Mouse (Mus musculus) cortical plate, adult 2 months (tissue): ENCODE data around the gene Olfr148.

ENCODE experiments used
- CTCF ChIP-seq: fragments of 200-500 bp; IDR thresholded peaks from 2 replicates; pipeline ENCODE4 v1.5.1; 2011; ENCODE audit warnings: mild to moderate bottlenecking, control low read depth, low read length; ENCODE audit not compliant: insufficient read depth; ENCODE audit errors: extremely low read depth
- POLR2A ChIP-seq: fragments of 200-500 bp; IDR thresholded peaks from 2 replicates; pipeline ENCODE4 v1.6.1; 2011; ENCODE audit warnings: mild to moderate bottlenecking, low read length, control low read depth; ENCODE audit not compliant: insufficient read depth; ENCODE audit errors: extremely low read depth

DNA sequence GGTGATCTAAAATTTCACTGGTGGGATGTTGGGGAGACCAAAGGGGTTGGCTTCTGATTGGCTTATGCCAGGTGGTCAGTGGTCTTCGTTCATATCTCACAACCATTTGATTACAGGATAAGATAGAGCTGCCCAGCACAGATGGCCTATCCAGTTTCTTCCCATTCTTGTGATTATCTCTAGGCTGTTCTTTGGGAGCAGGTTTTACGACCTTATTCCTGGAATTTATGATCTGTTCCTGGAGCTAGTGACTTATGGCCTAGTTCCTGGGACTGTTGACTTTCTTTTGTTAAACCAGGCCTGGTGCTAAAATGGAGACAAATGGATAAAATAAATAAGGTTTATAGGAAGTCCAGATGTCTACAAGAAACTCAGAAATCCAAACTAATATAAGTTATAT lies 14.3 kb downstream of the Olfr148 start:
- TF ChIP-seq CTCF (no peak), POLR2A (no peak)
